Mouse (Mus musculus) A20 (cell line): Measurements from ENCODE around the gene Lrrd1.
"Not testable (repeated sequence)": the region's sequence is repeated elsewhere in the genome, so short reads cannot be mapped to it uniquely, and the experiment has no call there.

Experiments used
- DNase-seq: peaks from one replicate; pipeline ENCODE4 v3.0.0-alpha.2; 2011; ENCODE audit warnings: low read depth, low spot score

Lrrd1 gene

DNA sequence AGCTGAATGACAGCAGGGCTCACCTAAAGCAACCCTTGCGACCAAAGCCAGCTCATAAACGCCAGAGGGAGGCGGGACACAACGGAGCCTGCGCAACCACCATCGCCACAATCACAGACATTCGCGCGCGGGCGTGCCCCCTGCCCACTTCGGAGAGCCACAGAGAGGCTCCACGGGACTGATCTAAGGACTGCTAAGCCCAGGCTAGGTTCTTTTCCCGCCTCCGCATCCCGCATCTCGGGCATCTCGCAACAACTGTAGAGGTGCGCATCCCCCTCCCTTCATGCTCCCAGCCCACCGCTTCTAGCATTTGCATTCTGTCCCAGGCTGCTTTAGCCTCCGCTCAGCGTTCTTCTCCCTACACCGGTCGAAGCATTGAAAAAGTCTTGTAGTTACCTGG, at the start of gene Lrrd1:
Gene Lrrd1 (plus strand): TSS at position 148 of the 400 bp plus-strand sequence.
- no peak for DNase-seq

DNA sequence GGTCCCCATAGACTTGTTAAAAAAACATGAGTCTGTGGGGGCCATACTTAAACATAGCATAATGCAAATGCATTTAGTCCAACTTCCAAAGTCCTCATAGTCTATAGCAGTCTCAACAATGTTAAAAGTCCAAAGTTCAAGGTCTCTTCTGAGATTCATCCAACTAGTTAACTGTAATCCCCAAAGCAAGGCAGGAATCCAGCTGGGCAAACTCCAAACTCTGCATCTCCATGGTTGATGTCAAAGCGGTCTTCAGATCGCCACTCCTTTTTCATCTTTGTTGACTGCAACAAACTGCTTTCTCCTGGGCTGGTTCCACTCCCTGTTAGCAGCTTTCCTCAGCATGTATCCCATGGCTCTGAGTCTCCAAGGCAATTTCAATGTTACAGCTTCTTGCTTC, 47.9 kb upstream of the Lrrd1 start:
- not testable (repeated sequence) for DNase-seq

DNA sequence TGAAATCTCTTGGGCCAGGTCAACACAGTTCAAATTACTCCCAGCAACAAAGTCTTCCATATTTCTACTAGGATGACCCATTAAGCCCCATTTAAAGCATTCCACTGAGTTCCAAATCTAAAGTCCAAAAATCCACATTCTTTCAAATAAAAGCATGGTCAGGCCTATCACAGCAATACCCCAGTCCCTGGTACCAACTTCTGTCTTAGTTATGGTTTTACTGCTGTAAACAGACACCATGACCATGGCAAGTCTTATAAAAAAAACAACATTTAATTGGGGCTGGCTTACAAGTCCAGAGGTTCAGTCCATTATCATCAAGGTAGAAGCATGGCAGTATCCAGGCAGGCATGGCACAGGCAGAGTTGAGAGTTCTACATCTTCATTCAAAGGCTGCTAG, 46.3 kb upstream of the Lrrd1 start:
- DNase-seq, result not testable (repeated sequence)

DNA sequence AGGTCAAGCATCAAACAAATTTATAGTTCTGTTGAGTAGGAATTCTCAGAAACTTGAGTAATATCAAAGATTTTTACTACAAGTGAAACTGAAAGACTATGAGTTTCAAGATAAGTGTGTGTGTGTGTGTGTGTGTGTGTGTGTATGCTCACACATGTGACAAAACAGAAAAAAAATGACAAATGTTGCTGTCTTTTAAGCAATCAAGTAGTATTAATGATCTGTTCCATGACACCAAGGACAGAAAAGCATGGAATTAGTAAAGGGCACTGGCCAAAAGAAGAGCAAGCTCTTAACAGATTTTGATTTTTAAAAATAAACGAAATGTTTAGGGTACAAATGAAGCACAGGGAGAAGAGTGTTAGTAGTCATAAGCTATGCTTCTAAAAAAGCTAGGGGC, 44.9 kb upstream of the Lrrd1 start:
- DNase-seq, result peak; percentile 33

DNA sequence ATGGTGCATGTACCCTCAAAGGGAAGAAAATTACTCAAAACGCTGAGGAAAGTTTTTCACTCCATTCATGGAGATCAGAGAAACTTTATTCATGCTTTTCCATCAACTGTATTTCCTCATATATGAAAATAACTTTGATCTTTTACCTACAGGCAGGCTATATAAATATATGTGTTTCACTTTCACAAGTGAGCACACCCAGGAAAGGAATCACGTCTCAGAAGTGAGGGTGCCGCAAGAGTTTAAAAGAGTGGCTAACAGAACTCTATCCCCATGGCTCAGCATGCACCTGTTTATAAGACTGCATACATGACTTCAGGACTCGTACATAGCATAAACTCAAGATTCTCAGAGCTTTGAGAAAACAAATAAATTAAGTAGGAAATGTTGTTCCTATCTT, 44.1 kb upstream of the Lrrd1 start:
- peak; percentile 33 for DNase-seq

DNA sequence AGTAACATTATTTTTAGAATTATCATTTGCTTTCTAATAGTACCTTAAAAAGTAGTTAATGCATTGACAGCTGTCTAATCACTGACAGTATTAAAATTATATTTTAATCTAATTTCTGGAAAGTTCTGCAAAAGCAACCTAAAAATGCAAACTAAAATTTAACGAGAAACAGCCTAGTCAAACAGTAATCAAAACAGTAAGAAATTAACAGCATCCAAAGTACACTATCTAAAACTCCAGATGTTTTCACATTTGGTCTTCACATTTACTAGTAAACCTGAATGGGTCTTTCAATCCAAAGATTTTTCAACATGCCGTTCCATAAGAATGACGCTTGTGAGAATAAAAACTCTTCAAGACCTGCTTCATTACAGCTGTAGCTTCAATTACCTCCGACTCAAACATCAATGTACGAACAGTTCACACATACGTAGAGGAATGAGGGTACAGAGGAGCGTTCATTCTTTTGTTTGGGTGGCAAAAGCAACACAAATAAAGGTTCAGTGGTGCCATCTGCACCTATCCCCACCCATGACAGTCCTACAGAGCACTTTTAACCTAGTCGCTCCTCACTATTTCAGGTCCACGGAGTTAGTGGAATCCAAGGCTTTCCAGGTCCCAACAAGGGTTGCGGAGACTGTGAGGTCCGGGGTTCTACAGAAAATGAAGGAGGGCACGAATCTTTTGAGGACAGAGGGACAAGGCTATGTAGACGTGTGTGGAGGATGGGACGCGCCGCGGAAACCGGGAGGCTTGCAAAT, 43.1 kb upstream of the Lrrd1 start:
- DNase-seq, result peak; percentile 60

DNA sequence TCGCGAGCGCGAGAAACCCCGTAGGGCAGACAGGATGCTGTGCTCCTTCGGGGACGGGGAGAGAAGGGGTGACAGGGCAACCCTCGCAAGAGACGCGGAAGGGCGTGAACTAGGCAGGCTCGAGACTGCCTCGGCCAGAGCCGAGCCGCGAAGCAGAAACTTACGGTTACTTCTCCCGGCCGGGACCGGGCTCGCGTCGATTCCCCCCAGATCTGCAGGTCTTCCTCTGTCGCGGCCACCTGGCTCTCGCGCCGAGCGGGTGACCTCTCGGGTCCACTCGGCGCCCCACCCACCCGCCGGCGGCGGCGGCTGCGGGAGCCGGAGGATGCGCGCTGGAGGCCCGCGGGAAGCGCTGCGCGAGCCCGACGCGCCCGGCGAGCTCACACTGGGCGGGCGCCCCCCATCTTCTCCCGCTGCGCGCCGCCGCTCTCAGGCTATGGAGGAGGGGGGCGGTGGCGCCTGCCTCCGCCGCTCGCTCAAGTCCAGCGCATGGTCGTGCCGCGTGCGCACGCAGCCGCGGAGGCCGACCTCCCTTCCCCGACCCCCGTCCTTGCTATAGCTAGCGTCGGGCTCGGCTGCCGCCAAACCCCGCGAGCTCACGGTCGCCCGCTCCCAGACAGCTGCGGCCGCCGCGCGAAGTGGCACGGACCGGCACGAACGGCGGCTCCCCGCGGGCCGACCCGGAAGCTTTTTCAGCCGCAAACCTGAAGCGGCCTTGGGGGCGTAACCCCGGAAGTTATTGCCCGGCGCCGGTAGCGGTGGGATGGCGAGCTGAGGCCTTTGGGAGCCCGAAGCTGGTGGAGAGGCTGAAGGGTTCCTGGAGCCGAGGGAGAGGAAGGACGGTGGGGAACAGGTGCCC, 42.3 kb upstream of the Lrrd1 start, which contains the start of the genes Ankib1 and Krit1:
Gene Ankib1 (minus strand): TSS at position 493 of the 859 bp plus-strand sequence.
Gene Krit1 (plus strand): TSS at position 752 of the 859 bp plus-strand sequence.
- DNase-seq, result peak; percentile 95

DNA sequence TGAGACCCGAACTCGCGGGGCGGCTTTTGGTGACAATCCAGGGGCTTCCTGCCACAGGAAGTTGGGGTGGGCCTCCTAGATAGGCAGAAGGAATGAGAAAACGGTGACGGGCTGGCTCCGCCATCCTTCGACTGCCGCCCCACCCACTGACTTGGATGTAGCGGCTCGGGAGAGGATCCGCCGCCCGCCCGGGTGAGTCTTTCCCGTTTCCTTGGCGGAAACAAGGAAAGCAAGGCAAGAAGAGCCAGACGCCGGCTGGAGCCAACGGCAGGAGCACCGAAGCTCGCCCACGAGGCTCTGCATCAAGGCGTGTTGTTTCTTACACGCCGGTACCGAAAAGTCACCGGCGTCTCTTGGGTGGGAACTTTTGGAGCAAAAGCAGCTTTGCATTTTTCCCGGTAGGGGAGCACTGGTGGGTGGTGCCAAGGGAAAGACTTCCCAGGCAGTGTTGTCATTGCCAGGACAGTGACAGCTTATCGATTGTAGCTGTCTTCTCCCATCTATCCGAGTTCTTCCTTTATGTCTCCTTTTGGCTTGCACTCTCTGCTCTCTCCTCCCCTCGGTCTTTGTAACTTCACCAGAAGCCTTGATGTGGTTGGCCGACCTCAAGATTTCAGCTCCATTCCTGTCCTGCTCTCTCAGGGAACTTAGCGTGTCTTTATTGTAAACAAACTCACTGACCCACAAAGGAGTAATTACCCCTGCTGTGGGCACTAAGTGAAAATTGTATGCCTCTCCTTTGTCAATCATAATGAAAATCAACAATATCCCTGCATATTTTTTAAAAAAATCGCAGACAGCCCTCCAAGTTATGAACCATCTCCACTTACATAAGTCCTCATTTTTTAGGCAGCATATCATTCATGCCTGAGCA, 41.4 kb upstream of the Lrrd1 start:
- DNase-seq, result peak; percentile 70

DNA sequence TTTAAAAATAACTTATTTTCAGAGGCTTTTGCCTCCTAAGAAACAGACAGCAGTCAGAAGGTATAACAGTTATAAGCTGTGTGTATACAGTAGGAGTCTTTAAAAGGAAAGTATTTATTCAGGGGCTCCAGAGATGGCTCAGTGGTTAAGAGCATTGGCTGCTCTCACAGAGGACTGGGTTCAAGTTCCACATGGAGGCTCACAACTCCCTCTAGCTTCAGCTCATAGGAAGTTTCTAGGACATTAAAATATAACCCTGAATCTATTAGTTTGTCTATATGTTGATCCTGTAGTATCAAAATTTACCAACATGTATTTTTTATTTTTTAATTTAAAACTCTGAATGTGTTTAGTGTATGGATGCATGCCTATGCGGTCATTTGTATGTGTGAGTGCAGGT, 36.5 kb upstream of the Lrrd1 start:
- peak; percentile 36 for DNase-seq

DNA sequence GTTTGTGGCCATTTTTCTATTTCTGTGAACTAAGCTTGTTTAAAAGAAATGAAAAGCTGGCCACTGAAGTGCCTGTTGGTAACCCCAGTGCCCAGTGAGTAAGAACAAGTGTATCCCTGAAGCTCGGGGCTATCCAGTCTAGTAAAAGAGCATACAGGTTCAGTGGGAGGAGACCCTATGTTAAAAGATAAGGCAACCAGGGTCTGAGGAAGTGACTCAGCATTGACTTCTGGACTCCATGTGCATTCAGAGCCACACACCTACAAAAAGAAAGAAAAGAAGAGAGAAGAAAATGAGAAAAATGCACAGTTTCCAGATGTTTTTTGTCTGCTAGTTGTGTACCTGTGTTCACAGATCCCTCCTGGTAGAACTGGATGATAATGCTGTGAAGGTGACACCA, 10.9 kb upstream of the Lrrd1 start:
- DNase-seq, result no peak

DNA sequence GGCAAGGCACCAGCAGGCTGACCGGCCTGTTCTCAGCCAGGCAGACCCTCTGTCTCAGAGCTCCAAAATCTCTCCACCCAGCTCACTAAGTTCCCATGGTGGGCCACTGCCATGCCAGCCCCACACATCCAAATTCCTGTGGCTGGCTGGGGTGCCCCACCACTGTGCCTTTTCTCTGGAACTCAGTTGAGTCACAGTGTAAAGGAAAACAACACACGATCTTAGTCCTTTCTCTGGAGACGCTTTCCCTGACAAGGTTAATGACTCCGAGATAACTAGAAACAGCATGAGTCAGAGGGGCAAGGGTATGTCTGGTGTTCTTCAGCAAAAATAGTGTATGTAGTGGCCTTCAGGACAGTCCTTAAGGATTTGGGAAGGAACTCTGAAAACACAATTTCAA, 25.2 kb downstream of the Lrrd1 start:
- DNase-seq, result no peak

DNA sequence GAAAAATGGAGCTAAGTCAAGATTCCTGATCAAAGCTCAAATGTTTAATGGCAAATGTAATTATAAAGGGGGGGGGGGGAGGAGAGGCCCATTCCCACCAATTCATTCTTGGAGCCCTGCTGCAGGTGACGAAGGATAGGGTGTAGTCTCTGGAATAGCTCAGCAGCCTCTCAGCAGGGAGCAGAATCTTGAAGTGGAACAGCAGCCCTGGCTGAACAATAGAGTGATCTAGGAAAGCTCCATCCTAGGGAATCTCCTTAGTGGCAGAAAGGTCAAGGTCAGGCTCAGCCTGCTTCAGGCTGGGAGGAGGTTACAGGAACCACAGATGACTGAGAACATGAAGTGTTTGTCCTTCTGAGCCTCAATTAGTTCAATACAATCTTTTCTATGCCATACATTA, 27.4 kb downstream of the Lrrd1 start:
- no peak for DNase-seq

DNA sequence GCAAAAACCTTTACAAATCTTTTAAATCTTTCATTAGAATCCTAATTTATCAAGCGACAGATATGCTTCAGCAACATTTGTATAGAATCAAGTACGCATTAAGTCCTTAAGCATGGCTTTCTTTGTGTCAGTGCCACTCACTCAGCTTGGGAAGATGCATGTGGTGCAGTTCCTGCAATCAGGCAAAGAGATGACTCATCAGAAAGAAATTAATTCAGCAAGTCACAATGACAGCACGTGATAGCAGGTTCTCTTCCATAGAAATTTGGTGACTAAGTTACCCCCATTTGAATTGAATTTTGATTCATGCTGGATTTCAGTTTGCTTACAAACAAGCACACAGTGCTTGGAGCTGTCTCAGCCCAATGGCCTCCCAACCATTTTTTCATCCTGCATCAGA, 28.5 kb downstream of the Lrrd1 start:
- no peak for DNase-seq

DNA sequence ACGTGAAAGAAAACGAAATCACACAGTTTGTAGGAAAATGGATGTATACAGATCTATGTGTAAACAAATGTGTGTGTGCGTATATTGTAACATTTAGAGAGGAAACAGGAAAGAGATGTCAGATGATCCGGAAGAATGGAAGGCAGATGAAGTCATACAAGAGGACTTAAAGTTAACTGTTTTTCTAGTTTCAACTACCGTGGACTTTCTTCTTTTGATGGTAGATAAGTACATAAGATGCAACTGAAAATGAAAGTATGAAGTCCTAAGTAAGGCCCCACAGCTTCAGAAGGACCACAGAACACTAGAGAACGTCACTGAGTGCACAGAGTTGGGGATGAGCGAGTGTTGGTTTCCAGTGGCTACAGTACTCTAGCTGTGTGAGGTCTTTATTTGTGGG, 41.9 kb downstream of the Lrrd1 start:
- DNase-seq, result not testable (repeated sequence)

DNA sequence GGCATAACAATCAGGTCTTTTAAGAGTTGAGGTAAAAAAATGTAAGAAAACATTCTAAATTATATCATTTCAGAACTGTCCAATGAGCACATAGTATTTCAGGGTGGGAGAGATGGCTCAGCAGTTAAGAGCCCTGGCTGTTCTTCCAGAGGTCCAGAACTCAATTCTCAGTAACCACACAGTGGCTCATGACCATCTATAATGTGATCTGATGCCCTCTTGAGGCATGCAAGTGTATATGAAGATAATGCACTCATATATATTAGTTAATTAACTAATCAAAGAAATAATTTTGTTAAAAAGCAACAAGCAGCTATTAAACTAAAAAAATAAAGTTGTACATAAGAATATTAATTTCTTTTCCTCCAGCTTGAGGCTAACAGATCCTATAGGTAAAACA, 44.2 kb downstream of the Lrrd1 start:
- peak; percentile 41 for DNase-seq

DNA sequence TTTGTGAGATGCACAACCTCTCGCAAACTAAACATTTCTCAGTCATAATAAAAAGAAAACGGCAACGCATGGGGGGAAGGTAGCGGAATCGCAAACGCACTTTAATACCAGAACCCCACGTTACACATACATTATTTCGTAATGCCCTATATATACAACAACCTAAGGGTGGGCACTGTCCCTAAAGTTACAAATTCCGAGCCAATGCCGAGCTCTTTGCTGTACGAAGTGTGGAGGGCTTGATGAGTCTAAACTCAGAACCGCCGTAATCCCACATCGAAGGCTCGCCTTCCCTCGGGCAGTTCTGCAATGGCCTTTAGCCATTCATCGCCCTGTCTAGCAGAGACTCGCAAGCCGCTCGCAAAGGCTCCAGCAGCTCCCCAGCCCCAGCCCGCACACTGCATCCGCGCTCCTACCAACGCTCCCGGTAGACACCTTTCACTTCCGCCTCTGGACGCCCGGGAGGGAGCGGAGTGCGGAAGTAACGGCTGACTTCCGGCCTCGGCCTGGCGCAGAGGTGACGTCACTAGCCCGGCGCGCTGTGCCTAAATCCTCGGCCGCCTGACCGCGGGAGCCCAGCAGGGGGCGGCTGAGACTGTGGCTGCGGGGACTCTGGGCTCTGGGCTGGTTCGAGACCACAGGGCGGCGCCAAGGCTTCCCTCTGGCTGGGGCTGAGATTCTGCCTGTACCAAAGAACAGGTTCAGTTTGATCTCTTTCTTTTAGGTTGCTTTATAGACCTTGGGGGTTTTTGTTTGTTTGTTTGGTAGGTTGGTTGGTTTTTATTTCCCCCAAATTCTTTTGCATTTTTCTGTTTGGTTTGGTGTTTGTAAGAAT, 48.7 kb downstream of the Lrrd1 start, which contains the start of gene Mterf1a:
Gene Mterf1a (minus strand): TSS at position 475 of the 835 bp plus-strand sequence.
- DNase-seq, result peak; percentile 53

DNA sequence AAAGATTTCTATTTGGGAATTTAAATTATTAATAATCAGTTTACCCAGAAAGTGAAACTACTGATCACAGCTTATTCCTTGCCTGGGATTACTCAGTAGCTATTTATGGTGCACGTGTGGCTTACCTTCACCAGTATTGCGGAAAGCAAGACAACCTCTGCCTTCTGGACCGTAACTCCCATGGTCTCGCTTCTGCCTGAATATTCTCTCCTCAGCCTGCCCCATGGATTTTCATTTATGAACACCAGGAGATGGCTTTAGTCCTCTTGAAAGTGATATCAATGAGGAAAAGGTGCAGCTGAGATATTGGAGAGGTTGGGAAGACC, 49.3 kb downstream of the Lrrd1 start:
- DNase-seq, result not testable (repeated sequence)

DNA sequence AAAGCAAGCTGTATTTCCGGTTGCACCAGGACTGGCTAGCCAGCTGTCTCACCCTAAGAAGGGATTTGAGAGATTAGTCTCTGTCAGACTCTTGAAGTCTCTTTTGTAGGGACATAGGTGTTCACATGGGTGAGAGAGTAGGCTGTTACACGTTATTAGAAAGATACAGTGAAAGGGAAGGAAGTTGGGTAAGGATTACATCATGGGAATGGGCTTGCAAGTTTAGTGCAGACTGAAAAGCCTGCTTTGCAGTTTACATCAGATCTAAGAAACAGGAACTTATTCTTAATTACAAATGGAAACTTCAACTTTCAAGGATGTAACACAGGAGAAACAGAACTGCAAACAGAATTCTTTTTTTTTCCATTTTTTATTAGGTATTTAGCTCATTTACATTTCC, 60.5 kb downstream of the Lrrd1 start:
- no peak for DNase-seq
